Mouse (Mus musculus) liver, postnatal 0 days (tissue): ENCODE measurements at regions not wholly inside any gene's neighbourhood (a gene's known extent, or its start where the extent isn't known, plus 50 kb on each side); places are given as distances from the start of the nearest gene placed in this dataset.

Experiments used
- ATAC-seq: fragments of 200-750 bp; cut with Nextera tagmentation; 2 replicates; pipeline ENCODE4 v1.8.0; 2017; ENCODE audit warnings: mild to moderate bottlenecking, moderate library complexity
- DNase-seq: peaks from one replicate; pipeline ENCODE4 v3.0.0-alpha.2; 2016
- H3K27ac ChIP-seq: fragments of 300-500 bp; sonication (generic); 2 replicates; pipeline ENCODE4 v1.5.1; 2014; ENCODE audit warnings: antibody characterized with exemption, moderate library complexity, mild to moderate bottlenecking, low read depth
- H3K27me3 ChIP-seq: fragments of 300-500 bp; sonication (generic); 2 replicates; pipeline ENCODE4 v1.6.1; 2014; ENCODE audit warnings: low read length, control low read depth, mixed read lengths; ENCODE audit not compliant: insufficient read depth
- H3K36me3 ChIP-seq: fragments of 300-500 bp; sonication (generic); replicated peaks from 2 replicates; pipeline ENCODE4 v1.6.1; 2014; ENCODE audit warnings: mild to moderate bottlenecking, control low read depth, low read length, moderate library complexity, mixed read lengths; ENCODE audit not compliant: insufficient read depth
- H3K4me1 ChIP-seq: fragments of 300-500 bp; sonication (generic); 2 replicates; pipeline ENCODE4 v1.6.1; 2014; ENCODE audit warnings: antibody characterized with exemption, mild to moderate bottlenecking, control low read depth; ENCODE audit not compliant: insufficient read depth
- H3K4me2 ChIP-seq: fragments of 300-500 bp; sonication (generic); 2 replicates; pipeline ENCODE4 v1.6.1; 2014; ENCODE audit warnings: low read depth, mild to moderate bottlenecking, low read length, moderate library complexity, mixed read lengths
- H3K4me3 ChIP-seq: fragments of 300-500 bp; sonication (generic); 2 replicates; pipeline ENCODE4 v1.5.1; 2014; ENCODE audit warnings: low read depth, low read length
- H3K9ac ChIP-seq: fragments of 300-500 bp; sonication (generic); replicated peaks from 2 replicates; pipeline ENCODE4 v1.6.1; 2014; ENCODE audit warnings: mild to moderate bottlenecking, moderate library complexity
- H3K9me3 ChIP-seq: fragments of 300-500 bp; sonication (generic); 2 replicates; pipeline ENCODE4 v1.6.1; 2016; ENCODE audit warnings: mild to moderate bottlenecking, control low read depth, low read length, mixed read lengths
- CTCF ChIP-seq: sonication (generic); IDR thresholded peaks from 2 replicates; pipeline ENCODE4 v1.5.1; 2016; ENCODE audit warnings: antibody characterized with exemption, low read depth
- EP300 ChIP-seq: IDR thresholded peaks from 2 replicates; pipeline ENCODE4 v1.6.1; 2016; ENCODE audit warnings: antibody characterized with exemption, low read depth, mild to moderate bottlenecking
- WGBS: fragments of 180-500 bp; shearing (Covaris S2); extraction: QIAGEN DNeasy Blood & Tissue Kit; methylation state at CpG from one replicate; pipeline ENCODE4 v1.1.7; 2014; ENCODE audit not compliant: insufficient replicate concordance; 5-methylcytosine and 5-hydroxymethylcytosine counted together

DNA sequence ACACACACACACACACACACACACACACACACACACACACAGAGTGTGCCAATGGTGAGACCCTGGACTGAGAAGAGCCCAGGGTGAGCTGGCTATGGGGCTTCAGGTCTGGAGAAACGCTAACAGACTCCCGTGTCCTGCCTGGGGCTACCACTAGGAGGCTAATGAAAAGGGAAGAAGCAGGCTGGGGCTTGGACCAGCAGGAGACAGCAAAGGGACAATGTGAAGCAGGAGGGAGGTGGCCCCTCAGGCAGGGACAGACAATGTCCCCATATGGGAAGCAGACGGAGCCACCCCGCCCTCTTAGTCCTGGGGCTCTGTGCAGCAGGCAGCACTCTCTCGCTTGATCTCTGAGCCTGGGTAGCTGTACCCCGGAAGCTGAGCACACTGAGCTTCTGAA, 93.1 kb downstream of the Hif1an start:
- WGBS: 6% methylated on average over 6 of the region's 6 CpGs
- ATAC-seq: no peak
- Histone ChIP-seq H3K9ac (no peak overlapping the region), H3K36me3 (no peaks in the 10 kb centered on the region), H3K9me3 (no peaks in the 10 kb centered on the region), H3K4me2 (no peak overlapping the region), H3K27ac (no peak overlapping the region), H3K27me3 (peaks cover 40% of the 10 kb centered on the region), H3K4me3 (no peak overlapping the region), H3K4me1 (no peaks in the 10 kb centered on the region)
- peak; percentile 44 for DNase-seq
- TF ChIP-seq EP300 (no peak), CTCF (peak; percentile 72)

DNA sequence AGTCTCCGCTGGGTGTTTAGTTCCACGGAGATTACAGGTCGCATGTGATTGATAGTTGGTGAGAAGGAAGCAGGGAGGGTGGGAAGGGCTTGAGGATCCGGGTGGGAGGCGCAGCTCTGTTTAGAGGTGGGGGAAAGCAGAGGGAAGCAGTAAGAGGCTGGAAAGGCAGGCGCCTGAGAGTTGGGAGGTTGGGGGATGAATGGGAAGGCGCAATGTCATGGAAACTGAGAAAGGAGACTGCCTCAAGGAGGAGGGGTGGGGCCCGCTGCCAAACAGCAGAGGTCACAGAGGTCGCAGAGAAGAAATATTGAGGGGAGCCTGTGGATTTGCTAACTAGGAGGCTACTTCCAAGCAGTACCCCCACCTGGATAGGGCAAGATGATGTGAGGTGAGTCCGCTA, 96.5 kb upstream of the Pax2 start:
- ATAC-seq (no peak), DNase-seq (no peak)
- Histone ChIP-seq H3K36me3 (no peaks in the 10 kb centered on the region), H3K4me1 (no peaks in the 10 kb centered on the region), H3K27me3 (peaks cover 35% of the 10 kb centered on the region), H3K9ac (no peak overlapping the region), H3K9me3 (no peaks in the 10 kb centered on the region), H3K4me3 (no peak overlapping the region), H3K4me2 (no peak overlapping the region), H3K27ac (no peak overlapping the region)
- 31% methylated on average over 10 of the region's 10 CpGs for WGBS
- TF ChIP-seq EP300 (no peak), CTCF (no peak)

DNA sequence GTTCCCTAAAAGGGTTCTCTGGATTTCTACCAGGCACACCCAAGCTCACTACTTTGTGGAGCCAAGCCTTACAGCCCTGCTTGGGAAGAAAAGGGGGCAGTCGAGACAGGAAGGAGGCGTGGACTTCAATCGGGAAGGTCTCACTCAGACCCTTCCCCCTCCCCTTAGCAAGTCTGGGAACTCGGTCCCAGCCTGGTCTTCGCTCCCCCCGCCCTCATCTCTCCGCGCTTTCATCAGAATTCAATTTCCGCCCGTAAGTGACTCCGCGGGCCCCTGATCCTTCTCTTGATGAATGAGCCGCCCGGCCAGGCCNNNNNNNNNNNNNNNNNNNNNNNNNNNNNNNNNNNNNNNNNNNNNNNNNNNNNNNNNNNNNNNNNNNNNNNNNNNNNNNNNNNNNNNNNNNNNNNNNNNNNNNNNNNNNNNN, 86.3 kb upstream of the Pax2 start:
- ATAC-seq (no peak), DNase-seq (no peak)
- no peaks in the 10 kb centered on the region for H3K4me1 ChIP-seq
- no peak for TF ChIP-seq EP300
- TF ChIP-seq CTCF: no peak
- H3K36me3 ChIP-seq: no peaks in the 10 kb centered on the region
- H3K4me2 ChIP-seq: no peak overlapping the region
- WGBS: under 1% methylated on average over 14 of the region's 14 CpGs
- no peak overlapping the region for H3K9ac ChIP-seq
- no peak overlapping the region for H3K27ac ChIP-seq
- no peaks in the 10 kb centered on the region for H3K9me3 ChIP-seq
- H3K4me3 ChIP-seq: no peak overlapping the region
- peaks cover 78% of the 10 kb centered on the region for H3K27me3 ChIP-seq

DNA sequence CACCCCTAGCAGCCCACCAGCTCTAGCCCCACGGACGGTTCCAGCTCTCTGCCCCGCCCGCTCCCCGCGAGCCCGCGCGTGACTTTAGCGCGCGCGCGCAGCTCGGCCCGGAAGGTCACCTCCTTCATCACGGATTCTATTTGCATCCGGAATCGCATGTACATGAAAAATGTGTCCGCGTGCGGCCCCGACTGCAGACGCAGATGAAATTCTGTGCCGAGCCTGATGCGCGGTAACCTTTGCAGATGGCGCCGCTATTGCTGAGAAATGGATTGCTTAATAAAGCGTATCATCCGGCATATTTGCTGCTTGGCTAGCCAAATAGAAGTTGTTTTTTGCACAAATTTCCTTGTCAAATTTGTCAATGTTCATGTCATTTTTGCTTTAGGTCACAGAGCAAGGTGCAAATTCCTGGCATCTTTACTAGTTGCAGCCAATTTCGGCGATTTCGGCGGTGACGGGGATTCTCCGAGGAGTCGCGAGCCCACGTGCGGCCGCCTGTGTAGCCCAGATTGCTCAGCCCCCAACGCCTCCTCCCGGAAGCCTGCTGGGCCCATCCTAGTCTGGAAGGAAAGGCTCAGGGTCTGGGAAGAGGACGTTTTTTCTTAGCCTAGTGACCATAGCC, 81.1 kb upstream of the Pax2 start:
- H3K4me3 ChIP-seq: no peak overlapping the region
- H3K4me1 ChIP-seq: no peaks in the 10 kb centered on the region
- peaks cover 85% of the 10 kb centered on the region for H3K27me3 ChIP-seq
- ATAC-seq (no peak), DNase-seq (no peak)
- TF ChIP-seq EP300 (no peak), CTCF (no peak)
- H3K36me3 ChIP-seq: no peaks in the 10 kb centered on the region
- no peak overlapping the region for H3K9ac ChIP-seq
- H3K9me3 ChIP-seq: no peaks in the 10 kb centered on the region
- no peak overlapping the region for H3K27ac ChIP-seq
- no peak overlapping the region for H3K4me2 ChIP-seq
- 11% methylated on average over 45 of the region's 45 CpGs for WGBS

DNA sequence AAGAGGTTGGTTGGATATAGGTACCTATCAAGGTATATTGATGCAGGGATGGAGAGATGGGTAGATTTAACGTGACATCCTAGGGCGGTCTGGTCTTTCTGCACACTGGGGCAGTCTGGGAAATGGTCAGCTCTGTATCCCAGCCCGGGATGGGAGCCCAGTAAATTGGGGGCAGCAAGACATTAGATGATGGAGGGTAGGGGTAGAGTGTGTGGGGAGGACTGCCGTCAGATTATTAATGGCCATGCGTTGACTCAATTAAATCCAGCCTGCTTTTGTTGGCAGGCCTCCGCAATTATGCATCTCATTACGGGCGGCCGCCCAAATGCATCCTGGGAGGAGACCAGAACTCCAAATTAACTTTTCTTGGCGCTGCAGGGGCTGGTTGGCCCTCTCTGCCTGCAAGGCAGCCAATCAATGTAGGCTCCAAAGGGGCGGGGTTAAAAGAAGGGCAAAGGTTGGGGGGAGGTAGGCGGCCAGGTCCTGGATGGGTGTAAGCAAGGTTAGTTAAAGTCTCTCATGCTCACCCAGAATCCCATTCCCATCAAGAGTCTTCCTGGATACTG, 79.2 kb upstream of the Pax2 start:
- DNase-seq: no peak
- no peaks in the 10 kb centered on the region for H3K4me1 ChIP-seq
- WGBS: 12% methylated on average over 12 of the region's 12 CpGs
- H3K4me3 ChIP-seq: no peak overlapping the region
- ATAC-seq: no peak
- H3K27ac ChIP-seq: no peak overlapping the region
- no peaks in the 10 kb centered on the region for H3K9me3 ChIP-seq
- no peak overlapping the region for H3K9ac ChIP-seq
- peaks cover 86% of the 10 kb centered on the region for H3K27me3 ChIP-seq
- H3K4me2 ChIP-seq: no peak overlapping the region
- H3K36me3 ChIP-seq: no peaks in the 10 kb centered on the region
- no peak for TF ChIP-seq CTCF
- no peak for TF ChIP-seq EP300

DNA sequence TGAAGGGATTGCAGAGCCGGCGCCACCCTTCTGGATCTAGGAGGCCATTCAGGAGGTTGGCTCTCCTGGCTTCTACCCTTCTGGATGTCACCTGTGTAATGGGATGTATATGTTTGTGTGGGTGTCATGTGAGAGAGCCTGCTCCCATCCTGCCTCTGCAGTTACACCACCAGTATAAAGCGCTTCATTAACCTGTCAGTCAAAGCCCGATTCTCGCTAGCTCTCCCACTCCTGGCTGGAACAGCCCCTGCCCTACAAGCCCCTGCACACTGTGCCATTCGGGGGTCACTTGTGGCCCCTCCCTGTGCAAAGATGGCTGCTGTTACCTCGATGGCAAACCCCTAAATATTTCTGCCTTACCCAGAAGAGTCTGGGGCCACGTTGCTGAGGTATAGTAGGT, 78.5 kb upstream of the Pax2 start:
- TF ChIP-seq EP300 (no peak), CTCF (no peak)
- H3K27me3 ChIP-seq: peaks cover 85% of the 10 kb centered on the region
- no peak overlapping the region for H3K4me2 ChIP-seq
- no peak for ATAC-seq
- H3K36me3 ChIP-seq: no peaks in the 10 kb centered on the region
- H3K9ac ChIP-seq: no peak overlapping the region
- H3K4me1 ChIP-seq: no peaks in the 10 kb centered on the region
- no peaks in the 10 kb centered on the region for H3K9me3 ChIP-seq
- 52% methylated on average over 8 of the region's 8 CpGs for WGBS
- DNase-seq: no peak
- no peak overlapping the region for H3K4me3 ChIP-seq
- H3K27ac ChIP-seq: no peak overlapping the region
